Mouse (Mus musculus): ENCODE results near the gene Iars. TPM values are rescaled to one million over a fixed set of nuclear protein-coding genes. Genes with fewer than 3 reads are reported as not detected.
"Not testable (repeated sequence)": the region's sequence is repeated elsewhere in the genome, so short reads cannot be mapped to it uniquely, and the experiment has no call there.

Gene Iars
- total RNA-seq, 1 experiment from 2014 or later, result 22.2 TPM

DNA sequence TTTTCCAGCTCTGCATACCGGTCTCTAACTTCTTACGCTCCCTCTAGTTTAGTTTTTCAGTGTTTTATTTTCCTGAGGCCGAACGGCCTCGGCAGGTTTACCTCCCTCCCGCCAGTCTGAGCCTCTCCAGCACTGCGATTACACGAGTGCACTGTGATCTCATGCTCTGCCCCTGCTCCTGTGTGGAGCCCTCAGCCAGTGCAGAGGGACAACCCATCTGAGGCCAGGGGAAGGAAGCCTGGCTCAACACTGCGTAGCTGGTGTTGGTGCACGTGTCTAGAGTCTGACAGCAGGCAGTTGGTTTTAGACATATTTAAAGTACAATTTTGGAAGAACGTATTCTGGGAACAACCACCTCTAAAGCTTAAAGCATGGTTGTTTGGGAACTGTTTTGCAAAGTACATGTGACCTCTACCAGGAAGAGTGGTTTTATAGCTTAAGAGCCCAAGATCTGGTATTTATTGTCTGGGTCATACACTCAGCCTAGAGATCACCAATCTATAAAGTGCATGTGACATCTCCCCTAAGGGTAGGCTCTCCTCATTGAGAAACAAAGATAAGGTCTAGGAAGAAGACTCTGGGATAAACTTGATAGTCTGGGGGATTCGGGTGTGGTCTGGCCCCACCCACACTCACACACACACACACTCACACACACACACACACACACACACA, 30.3 kb downstream of the Iars start:
- no peak for ATAC-seq (replicated peaks; ENCODE audit: insufficient number of reproducible peaks, low FRiP score, low TSS enrichment, poor library complexity, severe bottlenecking)

DNA sequence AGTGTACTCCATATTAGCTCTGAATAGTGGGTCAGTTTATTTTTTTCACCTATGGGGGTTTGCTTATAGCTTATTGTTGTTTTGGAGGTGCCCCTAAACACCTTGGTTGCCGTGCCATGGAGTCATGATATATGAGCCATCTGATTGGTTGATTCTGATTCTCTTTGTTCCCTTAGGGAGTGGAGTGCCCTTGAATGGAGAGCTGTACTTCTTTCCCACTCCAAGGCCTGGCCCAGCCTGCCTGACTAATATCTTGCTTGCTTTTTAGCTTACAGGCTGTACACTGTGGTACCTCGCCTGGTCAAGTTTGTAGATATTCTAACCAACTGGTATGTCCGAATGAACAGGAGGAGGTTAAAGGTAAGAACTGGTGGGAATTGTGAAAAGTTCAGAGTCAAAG, 37.4 kb downstream of the Iars start:
- no peak for ATAC-seq (replicated peaks; ENCODE audit: insufficient number of reproducible peaks, low FRiP score, low TSS enrichment, poor library complexity, severe bottlenecking)

- no peak for ATAC-seq (replicated peaks; ENCODE audit: insufficient number of reproducible peaks, low FRiP score, low TSS enrichment, poor library complexity, severe bottlenecking)
Observed at GRCm38 (mm10) chr13:49736430-49736829, 54.5 kb downstream of the Iars start.

DNA sequence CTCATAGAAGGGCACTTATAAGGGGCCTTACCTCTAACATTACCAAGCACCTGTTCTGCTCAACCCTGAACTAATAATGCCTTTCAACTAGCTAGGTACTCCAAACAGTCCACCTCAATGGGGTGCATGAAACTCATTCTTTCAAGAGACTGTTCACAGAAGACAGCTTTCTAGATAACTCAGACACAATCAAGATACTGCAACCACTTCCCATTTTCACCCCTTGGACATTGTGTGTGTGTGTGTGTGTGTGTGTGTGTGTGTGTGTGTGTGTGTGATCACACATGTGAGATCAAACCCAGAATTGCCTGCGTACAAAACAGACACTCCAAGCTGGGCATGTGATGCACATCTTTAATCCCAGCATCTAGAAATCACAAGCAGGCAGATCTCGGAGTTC, 56.1 kb downstream of the Iars start:
- ATAC-seq (replicated peaks; ENCODE audit: insufficient number of reproducible peaks, low FRiP score, low TSS enrichment, poor library complexity, severe bottlenecking), result no peak

- no peak for ATAC-seq (replicated peaks; ENCODE audit: insufficient number of reproducible peaks, low FRiP score, low TSS enrichment, poor library complexity, severe bottlenecking)
Observed at GRCm38 (mm10) chr13:49741285-49742040, 59.6 kb downstream of the Iars start.

DNA sequence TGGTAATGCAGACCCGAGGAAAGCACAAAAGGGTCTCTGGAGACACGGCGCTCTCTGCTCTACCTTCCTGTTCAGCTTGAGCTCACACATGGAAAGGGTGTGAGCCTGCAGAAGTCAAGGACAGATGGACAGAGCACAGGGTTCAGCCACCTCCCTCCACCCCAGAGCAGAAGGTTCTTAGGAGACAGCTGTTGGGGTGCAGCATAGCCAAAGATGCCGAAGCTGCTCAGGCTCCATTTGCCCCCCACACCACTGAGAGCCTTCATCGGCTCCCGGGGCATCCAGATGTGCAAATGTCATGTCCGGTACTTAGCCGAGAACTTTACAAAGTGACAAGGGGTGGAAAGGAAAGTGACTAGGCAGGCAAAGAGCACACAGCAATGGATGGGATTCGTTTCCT, 74.7 kb downstream of the Iars start:
- ATAC-seq (replicated peaks; ENCODE audit: insufficient number of reproducible peaks, low FRiP score, low TSS enrichment, poor library complexity, severe bottlenecking), result no peak

DNA sequence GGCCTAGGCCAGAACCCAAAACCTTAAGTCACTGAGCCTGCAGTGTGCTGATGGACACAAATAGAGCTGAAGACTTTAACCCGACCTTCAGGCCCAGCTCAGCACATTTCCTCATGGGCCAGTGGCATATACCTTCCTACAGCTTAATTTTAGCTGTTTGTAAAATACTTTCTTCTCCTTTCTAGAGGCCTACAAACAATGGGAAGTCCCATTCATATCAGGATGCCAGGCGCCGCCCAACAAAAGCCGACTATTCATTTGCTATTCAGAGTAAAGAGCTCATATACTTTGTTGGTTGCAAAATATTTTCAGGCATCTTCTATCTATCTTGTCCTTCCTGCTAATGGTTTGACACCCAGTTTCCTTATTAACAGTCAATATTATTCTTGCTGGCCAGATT, 76.1 kb downstream of the Iars start:
- no peak for ATAC-seq (replicated peaks; ENCODE audit: insufficient number of reproducible peaks, low FRiP score, low TSS enrichment, poor library complexity, severe bottlenecking)

DNA sequence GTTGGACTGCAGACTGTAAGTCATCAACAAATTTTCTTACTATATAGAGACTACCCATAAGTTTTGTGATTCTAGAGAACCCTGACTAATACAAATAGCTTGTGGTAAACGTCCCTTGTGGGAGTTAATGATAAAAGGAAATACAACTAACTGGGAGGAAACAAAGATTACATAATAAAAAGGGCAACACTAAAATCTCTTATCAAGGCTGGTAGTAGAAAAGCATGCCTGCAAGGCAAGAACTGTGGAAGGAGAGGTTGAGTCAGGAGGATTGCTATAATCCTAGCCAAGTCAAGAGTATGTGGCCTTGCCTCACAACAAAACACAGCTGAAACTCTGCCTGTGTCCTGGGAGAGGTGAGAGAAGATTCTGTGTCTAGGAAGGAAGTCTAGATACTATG, 78.8 kb downstream of the Iars start:
- no peak for ATAC-seq (replicated peaks; ENCODE audit: insufficient number of reproducible peaks, low FRiP score, low TSS enrichment, poor library complexity, severe bottlenecking)

DNA sequence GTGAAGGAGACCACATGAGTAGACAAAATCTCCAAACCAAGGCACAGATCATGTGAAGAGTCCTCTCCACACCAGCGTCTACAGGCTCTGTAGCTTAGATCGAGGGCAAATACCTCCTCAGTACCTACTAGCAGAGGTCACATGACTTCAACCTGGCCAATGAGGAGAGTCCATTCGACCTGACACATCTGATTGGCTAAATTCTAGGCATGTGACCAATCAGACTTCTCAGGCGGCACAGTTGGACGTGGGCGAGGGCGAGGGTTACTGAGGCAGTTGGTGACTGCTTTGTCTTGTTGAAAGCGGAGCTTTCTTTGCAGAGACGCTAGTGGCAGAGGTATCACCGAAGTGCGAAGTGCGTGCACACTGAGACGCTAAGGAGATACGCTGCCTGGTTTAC, 80.3 kb downstream of the Iars start:
- ATAC-seq (replicated peaks; ENCODE audit: insufficient number of reproducible peaks, low FRiP score, low TSS enrichment, poor library complexity, severe bottlenecking), result no peak

DNA sequence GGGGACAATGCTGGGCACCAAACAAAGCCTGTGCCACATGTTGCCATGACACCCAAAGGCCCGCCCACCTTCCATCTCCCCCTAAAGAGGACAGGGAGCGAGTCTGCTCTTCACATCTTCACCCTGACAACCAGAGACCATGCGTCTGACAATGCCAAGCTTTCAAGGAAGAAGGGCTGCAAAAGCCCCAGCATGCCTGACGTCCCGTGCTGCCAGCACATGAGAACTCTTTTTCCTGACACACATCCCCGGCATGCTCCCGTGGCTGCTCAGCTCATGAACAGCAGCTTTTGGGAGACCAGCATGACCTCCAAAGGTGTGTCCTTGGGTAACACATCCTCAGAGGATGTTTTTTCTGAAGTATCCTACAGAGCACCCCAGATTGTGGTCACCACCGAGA, 83.4 kb downstream of the Iars start:
- no peak for ATAC-seq (replicated peaks; ENCODE audit: insufficient number of reproducible peaks, low FRiP score, low TSS enrichment, poor library complexity, severe bottlenecking)

- ATAC-seq (replicated peaks; ENCODE audit: insufficient number of reproducible peaks, low FRiP score, low TSS enrichment, poor library complexity, severe bottlenecking), result no peak
Observed at GRCm38 (mm10) chr13:49766269-49766668, 84.4 kb downstream of the Iars start.

DNA sequence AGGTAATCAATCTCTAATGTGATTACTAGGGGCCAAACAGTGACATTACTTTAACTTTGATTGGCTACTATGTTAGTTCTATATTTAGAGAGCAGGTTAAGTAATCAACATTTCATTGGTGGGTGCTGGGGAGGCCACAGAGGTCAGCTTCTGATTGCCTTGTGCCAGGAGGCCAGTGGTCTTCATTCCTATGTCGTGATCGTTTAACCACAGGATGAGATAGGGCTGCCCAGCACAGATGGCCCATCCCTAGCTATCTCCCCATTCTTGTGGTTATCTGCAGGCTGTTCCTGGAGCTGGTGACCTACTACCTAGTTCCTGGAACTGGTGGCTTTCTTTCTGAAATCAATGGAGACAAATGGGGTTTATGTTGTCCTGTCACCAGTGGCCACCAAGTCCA, 86.1 kb downstream of the Iars start:
- no peak for ATAC-seq (replicated peaks; ENCODE audit: insufficient number of reproducible peaks, low FRiP score, low TSS enrichment, poor library complexity, severe bottlenecking)

- ATAC-seq (replicated peaks; ENCODE audit: insufficient number of reproducible peaks, low FRiP score, low TSS enrichment, poor library complexity, severe bottlenecking), result no peak
Observed at GRCm38 (mm10) chr13:49769111-49769510, 87.2 kb downstream of the Iars start.

- not testable (repeated sequence) for ATAC-seq (replicated peaks; ENCODE audit: insufficient number of reproducible peaks, low FRiP score, low TSS enrichment, poor library complexity, severe bottlenecking)
Observed at GRCm38 (mm10) chr13:49771536-49771935, 89.6 kb downstream of the Iars start.

Other genes starting within 250 kb of the Iars start
- gene Tes3-ps, start 188.8 kb upstream of the Iars start, total RNA-seq (2017), result 1.9 to 2.1 TPM (median 2.0 TPM) in 3 replicates
- 0.21 TPM in 1 of 3 replicates, not detected in the others for gene Ecm2, start 177.3 kb upstream of the Iars start, total RNA-seq (2017)
- not detected in 3 replicates for gene Aspn, start 137.7 kb upstream of the Iars start, total RNA-seq (2017)
- gene Omd, start 99.6 kb upstream of the Iars start, total RNA-seq (2017), result not detected in 3 replicates
- not detected in 3 replicates for gene Ogn, start 74.1 kb upstream of the Iars start, total RNA-seq (2017)
- gene Cenpp, start 29.3 kb upstream of the Iars start, total RNA-seq (2017), result 2.4 to 4.6 TPM (median 2.9 TPM) in 3 replicates
- 35.4 to 43.9 TPM (median 37.5 TPM) in 3 replicates for gene Nol8, start 29.0 kb upstream of the Iars start, total RNA-seq (2017)
- gene Gm30302, start 116.9 kb downstream of the Iars start, total RNA-seq (2017), result not detected in 3 replicates